Mouse (Mus musculus) olfactory bulb, adult 2 months (tissue): Measurements from ENCODE around the gene Shank2.

Source experiments
- CTCF ChIP-seq: fragments of 200-500 bp; IDR thresholded peaks from 2 replicates; pipeline ENCODE4 v1.5.1; 2012; ENCODE audit warnings: low read depth, mild to moderate bottlenecking, low read length, moderate library complexity; ENCODE audit not compliant: insufficient read depth
- POLR2A ChIP-seq: fragments of 200-500 bp; IDR thresholded peaks from 2 replicates; pipeline ENCODE4 v1.6.1; 2012; ENCODE audit warnings: mild to moderate bottlenecking, low read depth, low read length, moderate library complexity; ENCODE audit not compliant: insufficient read depth

DNA sequence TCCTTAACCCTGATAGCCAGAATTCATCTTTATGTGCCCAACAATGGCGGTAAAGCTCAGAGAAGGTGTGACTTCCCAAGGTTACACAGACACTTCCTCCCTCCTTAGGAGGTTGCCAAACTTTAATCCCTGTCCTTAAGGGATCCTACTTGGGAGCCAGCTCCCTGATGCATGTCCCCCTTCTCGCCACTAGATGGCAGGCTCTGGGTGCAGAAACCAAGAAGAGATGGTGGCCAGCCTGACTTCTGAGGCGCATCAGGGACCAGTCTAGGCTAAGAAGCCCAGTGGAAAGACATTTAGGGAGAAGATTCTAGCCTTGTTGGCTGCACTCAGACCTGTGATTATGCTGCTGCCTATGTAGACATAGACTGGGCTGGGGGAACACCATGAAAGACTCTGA, 215.5 kb downstream of the Shank2 start:
- TF ChIP-seq POLR2A (no peak), CTCF (peak; percentile 74)
